Mouse (Mus musculus): Measurements from ENCODE around the gene Slc8b1. TPM values are rescaled to one million over a fixed set of nuclear protein-coding genes. Genes with fewer than 3 reads are reported as not detected.
A peak's percentile ranks its signal among the peaks of the same experiment; 100 is the strongest.
"Not testable (repeated sequence)": the region's sequence is repeated elsewhere in the genome, so short reads cannot be mapped to it uniquely, and the experiment has no call there.

The Slc8b1 gene
- polyA plus RNA-seq, 1 experiment from 2014 or later = 3.5 TPM

- no peak overlapping the region for H3K4me3 ChIP-seq
- 90% methylated on average over 3 of the region's 3 CpGs for WGBS
- no peaks in the 10 kb centered on the region for H3K27me3 ChIP-seq
- peaks cover 10% of the 10 kb centered on the region for H3K4me1 ChIP-seq
- H3K9ac ChIP-seq = no peak overlapping the region
- no peak overlapping the region for H3K27ac ChIP-seq
- peaks cover 29% of the 10 kb centered on the region for H3K36me3 ChIP-seq
- no peak overlapping the region for H3K4me2 ChIP-seq (replicated peaks)
- H3K9me3 ChIP-seq (replicated peaks) = no peaks in the 10 kb centered on the region
- ATAC-seq (ENCODE audit: low FRiP score) = no peak
Measured at GRCm38 (mm10) chr5:120497071-120497470, 13.9 kb upstream of the Slc8b1 start.

- H3K27ac ChIP-seq = no peak overlapping the region
- no peak for ATAC-seq (ENCODE audit: low FRiP score)
- 84% methylated on average over 4 of the region's 4 CpGs for WGBS
- H3K27me3 ChIP-seq = no peaks in the 10 kb centered on the region
- H3K9me3 ChIP-seq (replicated peaks) = no peaks in the 10 kb centered on the region
- peaks cover 18% of the 10 kb centered on the region for H3K4me1 ChIP-seq
- H3K4me2 ChIP-seq (replicated peaks) = no peak overlapping the region
- no peak overlapping the region for H3K9ac ChIP-seq
- H3K36me3 ChIP-seq = peaks cover 15% of the 10 kb centered on the region; the same call in 1 of the 2 replicates
- H3K4me3 ChIP-seq = no peak overlapping the region
Measured at GRCm38 (mm10) chr5:120499202-120499601, 11.8 kb upstream of the Slc8b1 start.

GRCm38 (mm10) chr5:120500609-120501008 lies 10.4 kb upstream of the Slc8b1 start:
- H3K27me3 ChIP-seq; H3K4me2 ChIP-seq (replicated peaks); H3K9ac ChIP-seq; H3K4me3 ChIP-seq; ATAC-seq (ENCODE audit: low FRiP score); H3K9me3 ChIP-seq (replicated peaks); H3K36me3 ChIP-seq; H3K27ac ChIP-seq: not testable (repeated sequence)
- 88% methylated on average over 9 of the region's 9 CpGs for WGBS
- peaks cover 19% of the 10 kb centered on the region for H3K4me1 ChIP-seq

- peak overlapping the region; percentile 88; the same call in 1 of the 2 replicates for H3K9ac ChIP-seq
- peaks cover 19% of the 10 kb centered on the region for H3K4me1 ChIP-seq
- no peaks in the 10 kb centered on the region for H3K27me3 ChIP-seq
- H3K36me3 ChIP-seq = 0 out of 2 replicates have a peak, but pooled peaks cover 6% of the 10 kb centered on the region
- peak overlapping the region; percentile 91 for H3K4me3 ChIP-seq
- H3K27ac ChIP-seq = no peak overlapping the region
- WGBS = 70% methylated on average over 9 of the region's 9 CpGs
- no peaks in the 10 kb centered on the region for H3K9me3 ChIP-seq (replicated peaks)
- no peak for ATAC-seq (ENCODE audit: low FRiP score)
- H3K4me2 ChIP-seq (replicated peaks) = peak overlapping the region; percentile 94
Measured at GRCm38 (mm10) chr5:120502147-120502621, 8.8 kb upstream of the Slc8b1 start.

GRCm38 (mm10) chr5:120502675-120503143 lies 8.3 kb upstream of the Slc8b1 start:
- Histone ChIP-seq H3K36me3 (0 out of 2 replicates have a peak, but pooled peaks cover 6% of the 10 kb centered on the region), H3K27me3 (no peaks in the 10 kb centered on the region; the same call in 1 of the 2 replicates), H3K4me2 (replicated peaks) (peak overlapping the region; percentile 94), H3K9ac (peak overlapping the region; percentile 88), H3K4me3 (peak overlapping the region; percentile 91), H3K4me1 (peaks cover 21% of the 10 kb centered on the region), H3K9me3 (replicated peaks) (no peaks in the 10 kb centered on the region), H3K27ac (no peak overlapping the region)
- no peak for ATAC-seq (ENCODE audit: low FRiP score)
- WGBS = 8% methylated on average over 12 of the region's 12 CpGs

- 1% methylated on average over 48 of the region's 55 CpGs for WGBS
- peak within 1 kb of the TSS; percentile 35; the same call in 1 of the 2 replicates for H3K27ac ChIP-seq
- ATAC-seq (ENCODE audit: low FRiP score) = peak; percentile 73
Measured at GRCm38 (mm10) chr5:120503144-120503795, 7.7 kb upstream of the Slc8b1 start, which contains the start of gene Plbd2. TSS of gene Plbd2 (minus strand) at chr5:120503625.

GRCm38 (mm10) chr5:120505368-120505767 lies 5.6 kb upstream of the Slc8b1 start:
- no peaks in the 10 kb centered on the region; the same call in 1 of the 2 replicates for H3K27me3 ChIP-seq
- 0 out of 2 replicates have a peak overlapping the region, but pooled peaks have one; percentile 3 for H3K4me2 ChIP-seq (replicated peaks)
- H3K36me3 ChIP-seq = no peaks in the 10 kb centered on the region
- peaks cover 21% of the 10 kb centered on the region for H3K4me1 ChIP-seq
- no peak overlapping the region for H3K27ac ChIP-seq
- no peak for ATAC-seq (ENCODE audit: low FRiP score)
- no peak overlapping the region for H3K4me3 ChIP-seq
- no peaks in the 10 kb centered on the region for H3K9me3 ChIP-seq (replicated peaks)
- no peak overlapping the region for H3K9ac ChIP-seq
- WGBS = 23% methylated on average over 16 of the region's 16 CpGs

More at GRCm38 (mm10) chr5:120503144-120503795, 7.7 kb upstream of the Slc8b1 start, which contains the start of gene Plbd2:
- Histone ChIP-seq H3K9ac (peak within 1 kb of the TSS; percentile 88), H3K27me3 (no peaks in the 10 kb centered on the region; the same call in 1 of the 2 replicates), H3K4me2 (replicated peaks) (peak within 1 kb of the TSS; percentile 94), H3K4me3 (peak within 1 kb of the TSS; percentile 91), H3K9me3 (replicated peaks) (no peaks in the 10 kb centered on the region), H3K36me3 (0 out of 2 replicates have a peak, but pooled peaks cover 5% of the 10 kb centered on the region), H3K4me1 (peaks cover 21% of the 10 kb centered on the region)

GRCm38 (mm10) chr5:120505781-120506180 lies 5.2 kb upstream of the Slc8b1 start:
- Histone ChIP-seq H3K4me1 (peaks cover 22% of the 10 kb centered on the region), H3K9ac (no peak overlapping the region), H3K27ac (no peak overlapping the region), H3K36me3 (no peaks in the 10 kb centered on the region), H3K4me3 (no peak overlapping the region), H3K9me3 (replicated peaks) (no peaks in the 10 kb centered on the region), H3K27me3 (no peaks in the 10 kb centered on the region; the same call in 1 of the 2 replicates), H3K4me2 (replicated peaks) (no peak overlapping the region)
- ATAC-seq (ENCODE audit: low FRiP score) = no peak
- 76% methylated on average over 9 of the region's 9 CpGs for WGBS

- Histone ChIP-seq H3K36me3 (no peaks in the 10 kb centered on the region), H3K9ac (no peak overlapping the region), H3K27ac (no peak overlapping the region), H3K4me2 (replicated peaks) (no peak overlapping the region), H3K9me3 (replicated peaks) (no peaks in the 10 kb centered on the region), H3K4me1 (peaks cover 29% of the 10 kb centered on the region), H3K27me3 (peaks cover 3% of the 10 kb centered on the region), H3K4me3 (no peak overlapping the region)
- 68% methylated on average over 9 of the region's 9 CpGs for WGBS
- ATAC-seq (ENCODE audit: low FRiP score) = no peak
Measured at GRCm38 (mm10) chr5:120506490-120506889, 4.5 kb upstream of the Slc8b1 start.

GRCm38 (mm10) chr5:120507311-120507710 lies 3.7 kb upstream of the Slc8b1 start:
- Histone ChIP-seq H3K9me3 (replicated peaks) (no peaks in the 10 kb centered on the region), H3K27ac (no peak overlapping the region), H3K4me2 (replicated peaks) (no peak overlapping the region), H3K4me3 (no peak overlapping the region), H3K4me1 (peaks cover 25% of the 10 kb centered on the region), H3K36me3 (no peaks in the 10 kb centered on the region), H3K9ac (no peak overlapping the region), H3K27me3 (peaks cover 11% of the 10 kb centered on the region)
- WGBS = 49% methylated on average over 4 of the region's 4 CpGs
- ATAC-seq (ENCODE audit: low FRiP score) = no peak

GRCm38 (mm10) chr5:120511643-120512220 lies 764 bp downstream of the Slc8b1 start:
- peak overlapping the region; percentile 43 for H3K4me3 ChIP-seq
- H3K36me3 ChIP-seq = no peaks in the 10 kb centered on the region
- H3K27me3 ChIP-seq = peaks cover 12% of the 10 kb centered on the region
- no peak overlapping the region for H3K27ac ChIP-seq
- H3K9ac ChIP-seq = no peak overlapping the region
- no peaks in the 10 kb centered on the region for H3K9me3 ChIP-seq (replicated peaks)
- peak overlapping the region; percentile 58 for H3K4me2 ChIP-seq (replicated peaks)
- WGBS = 40% methylated on average over 14 of the region's 14 CpGs
- no peak for ATAC-seq (ENCODE audit: low FRiP score)
- peaks cover 39% of the 10 kb centered on the region for H3K4me1 ChIP-seq

- H3K4me1 ChIP-seq = peaks cover 37% of the 10 kb centered on the region
- H3K4me2 ChIP-seq (replicated peaks) = no peak overlapping the region
- peak overlapping the region; percentile 40; the same call in 1 of the 2 replicates for H3K27ac ChIP-seq
- no peak overlapping the region for H3K4me3 ChIP-seq
- 0 out of 2 replicates have a peak, but pooled peaks have one; percentile 23 for ATAC-seq (ENCODE audit: low FRiP score)
- H3K27me3 ChIP-seq = peaks cover 12% of the 10 kb centered on the region
- H3K9me3 ChIP-seq (replicated peaks) = no peaks in the 10 kb centered on the region
- no peaks in the 10 kb centered on the region for H3K36me3 ChIP-seq
- 28% methylated on average over 15 of the region's 15 CpGs for WGBS
- H3K9ac ChIP-seq = no peak overlapping the region
Measured at GRCm38 (mm10) chr5:120512911-120513555, 2.1 kb downstream of the Slc8b1 start.
